Mouse (Mus musculus) frontal cortex, adult (tissue): ENCODE measurements around the gene Ski.

Source experiments
- ATAC-seq: cut with Nextera tagmentation; 2 replicates; pipeline ENCODE4 v1.9.2; 2017; ENCODE audit warnings: mild to moderate bottlenecking, moderate library complexity, mixed read lengths; ENCODE audit not compliant: low TSS enrichment

Gene Ski

DNA sequence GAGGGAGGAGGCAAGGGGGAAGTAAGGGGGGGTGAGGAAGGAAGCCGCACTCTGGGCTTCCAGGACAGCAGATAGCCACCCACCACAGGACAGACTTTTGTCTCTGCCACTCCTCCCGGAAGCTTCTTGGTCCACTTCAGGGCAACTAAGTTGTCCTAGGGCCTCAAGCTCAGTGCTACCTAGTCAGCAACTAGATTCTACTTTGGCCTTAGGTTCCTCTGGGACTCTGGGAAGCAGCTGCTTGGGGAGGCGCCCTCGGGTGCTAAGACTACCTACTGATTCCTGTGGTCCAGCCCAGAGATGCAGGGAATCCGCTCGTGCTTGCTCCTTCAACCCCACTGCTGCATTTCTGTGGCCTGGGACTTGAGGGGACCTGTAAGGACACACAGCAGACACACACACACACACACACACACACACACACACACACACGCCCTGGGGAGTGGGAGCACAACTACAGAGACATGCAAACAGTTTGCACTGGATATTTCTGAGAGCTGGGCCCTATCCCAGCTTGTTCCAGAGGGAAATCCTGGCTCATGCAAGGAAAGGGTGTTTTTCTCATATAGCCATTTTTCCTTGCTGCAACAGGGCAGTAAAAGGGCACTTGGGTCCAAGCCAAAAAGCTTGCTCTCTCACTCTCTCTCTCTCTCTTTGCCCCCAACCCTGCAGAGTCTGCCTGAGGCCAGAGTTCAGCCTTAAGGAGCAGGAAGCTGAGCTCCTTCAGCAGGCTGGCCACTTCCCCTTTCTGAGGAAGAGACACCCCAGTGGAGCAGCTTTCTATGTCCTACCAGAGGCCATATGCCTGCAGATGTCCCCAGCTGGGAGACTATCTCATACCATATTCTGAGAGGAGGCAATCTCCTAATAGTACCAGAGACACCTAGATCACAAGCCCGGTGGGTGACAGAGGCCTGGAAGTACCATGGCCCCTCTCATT lies 12.2 kb upstream of the Ski start:
- ATAC-seq: peak; percentile 20; the same call in 1 of the 2 replicates

- ATAC-seq: peak; percentile 71
Observed at GRCm38 (mm10) chr4:155233878-155234277, 11.5 kb upstream of the Ski start.

GRCm38 (mm10) chr4:155228461-155228860 lies 6.1 kb upstream of the Ski start:
- no peak for ATAC-seq

GRCm38 (mm10) chr4:155227986-155228385 lies 5.6 kb upstream of the Ski start:
- no peak for ATAC-seq

- no peak for ATAC-seq
Observed at GRCm38 (mm10) chr4:155225918-155226317, 3.5 kb upstream of the Ski start.

GRCm38 (mm10) chr4:155223594-155224528 lies 1.5 kb upstream of the Ski start:
- ATAC-seq: no peak

GRCm38 (mm10) chr4:155222841-155223593 lies 625 bp upstream of the Ski start:
- ATAC-seq: peak; percentile 84

- peak; percentile 18; the same call in 1 of the 2 replicates for ATAC-seq
Observed at GRCm38 (mm10) chr4:155221599-155222551, 517 bp downstream of the Ski start.

GRCm38 (mm10) chr4:155221106-155221505 lies 1.3 kb downstream of the Ski start:
- no peak for ATAC-seq

DNA sequence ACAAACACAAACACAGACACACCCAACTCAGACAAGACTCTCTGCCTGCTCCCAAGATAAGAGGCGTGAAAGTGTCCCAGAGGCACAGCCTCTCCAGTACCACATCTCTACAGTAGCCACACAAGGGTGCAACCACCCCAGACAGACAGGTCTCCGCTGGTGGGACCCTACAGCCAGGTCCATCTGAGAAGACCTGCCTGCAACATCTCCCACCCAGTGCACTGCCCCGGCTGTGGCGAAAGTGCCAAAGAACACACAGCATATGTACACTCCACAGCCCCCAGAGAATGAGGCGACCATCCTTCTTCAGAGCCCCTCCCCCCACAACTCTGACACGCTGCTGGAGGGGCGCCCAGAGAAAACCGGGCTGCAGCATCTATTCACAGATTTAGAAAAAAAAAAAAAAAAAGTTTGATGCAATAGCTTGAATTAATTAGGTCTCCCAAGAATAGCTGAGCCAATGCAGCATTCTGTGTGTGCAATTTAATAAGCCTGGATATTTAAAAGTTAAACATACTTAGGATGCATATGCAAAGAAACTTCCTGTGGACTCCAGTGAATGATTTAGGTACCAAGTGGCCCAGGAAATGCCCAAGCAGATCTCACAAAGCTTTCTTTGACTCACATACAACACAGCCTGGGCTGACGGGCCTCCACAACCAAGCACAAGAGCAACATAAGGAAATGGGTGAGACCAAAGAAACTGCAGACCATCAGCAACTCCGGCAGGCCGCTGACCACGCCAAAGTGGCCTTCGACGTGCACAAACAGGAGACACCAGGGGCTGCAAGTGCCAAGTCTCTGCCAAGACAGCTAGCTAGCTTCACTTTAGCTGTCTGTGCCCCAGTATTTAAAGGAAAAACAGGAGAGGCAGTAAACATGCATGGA lies 1.9 kb downstream of the Ski start:
- ATAC-seq: no peak

DNA sequence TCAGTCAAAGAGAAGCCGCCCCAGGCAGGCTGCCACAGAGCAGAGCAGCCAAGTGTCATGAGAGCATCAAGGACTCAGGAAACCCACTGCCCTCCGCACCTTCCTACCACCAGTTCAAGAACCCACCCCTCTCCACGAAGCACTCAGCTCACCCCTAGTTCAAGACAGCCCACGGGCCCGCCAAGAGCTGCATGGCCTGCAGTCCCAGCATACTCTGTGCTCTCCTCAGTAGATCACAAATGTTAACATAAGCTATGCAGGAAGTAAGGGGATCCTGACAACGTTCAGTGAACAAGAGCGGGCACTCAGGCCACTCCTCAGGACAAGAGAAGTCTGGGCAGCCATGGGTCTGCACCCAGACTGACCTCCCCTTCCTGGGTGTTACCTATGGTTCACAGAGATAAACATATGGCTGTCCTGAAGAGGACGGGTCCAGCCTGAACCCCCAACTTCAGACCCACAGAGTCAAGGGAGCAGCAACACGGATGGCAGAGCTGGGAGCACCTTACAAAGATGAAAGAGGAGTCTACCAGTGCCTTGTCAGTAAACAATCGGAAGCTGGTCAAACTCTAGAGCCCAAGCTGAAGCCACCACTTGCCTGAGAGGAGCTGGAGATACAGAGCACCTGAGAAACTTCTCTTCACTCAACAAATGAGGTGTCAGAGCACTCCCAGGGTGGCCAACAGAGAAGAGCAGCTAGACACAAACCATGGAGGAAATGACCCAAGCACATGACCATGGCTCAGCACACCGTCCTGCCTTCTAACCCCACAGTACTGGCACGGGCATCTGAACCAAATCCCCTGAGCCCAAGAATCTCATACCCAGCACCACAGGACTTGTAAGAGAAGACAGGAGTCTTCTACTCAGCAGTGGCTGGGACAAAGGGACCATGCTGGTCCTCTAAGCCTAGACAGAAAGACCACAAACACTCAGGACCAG lies 2.9 kb downstream of the Ski start:
- no peak for ATAC-seq

GRCm38 (mm10) chr4:155218104-155218732 lies 4.2 kb downstream of the Ski start:
- ATAC-seq: no peak

- no peak for ATAC-seq
Observed at GRCm38 (mm10) chr4:155217241-155218103, 4.9 kb downstream of the Ski start.

DNA sequence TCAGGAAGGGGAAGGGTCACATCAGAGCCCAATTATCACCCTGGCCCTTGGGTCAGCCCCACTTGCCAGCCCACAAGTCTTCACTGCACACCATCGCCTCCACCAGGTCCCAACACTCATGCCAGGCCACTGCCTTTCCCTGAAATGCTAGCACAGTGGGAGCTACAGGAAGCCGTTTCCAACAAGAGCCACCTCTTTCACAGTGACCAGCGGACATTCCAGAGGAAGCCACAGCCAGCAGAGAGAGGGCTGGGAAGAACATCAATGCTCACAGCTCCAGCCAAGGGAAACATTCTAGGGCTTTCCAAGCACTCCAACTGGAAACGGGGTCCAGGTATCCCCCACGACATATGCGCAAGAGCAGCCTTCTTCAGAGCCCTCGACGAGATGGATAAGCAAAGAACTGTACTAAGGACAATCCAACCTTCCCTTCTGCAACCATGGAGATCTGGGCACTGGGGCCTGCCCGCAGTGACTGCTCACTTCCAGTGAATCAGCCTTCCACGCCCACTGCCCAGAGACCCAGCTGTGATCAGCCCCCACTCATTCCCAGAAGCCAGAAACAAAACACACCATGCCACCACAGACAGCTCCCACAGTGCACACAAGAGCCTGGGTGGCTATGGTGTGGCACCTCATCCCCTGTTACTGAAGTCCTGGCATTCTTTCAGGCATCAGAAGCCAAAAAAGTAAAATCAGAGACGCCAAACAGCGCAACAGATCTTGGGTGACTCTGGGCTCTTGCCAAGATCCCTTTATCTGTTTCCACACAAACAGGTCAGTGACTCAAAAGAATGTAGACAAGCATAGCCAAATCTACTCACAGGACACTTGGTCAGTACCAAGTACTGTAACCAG lies 6.4 kb downstream of the Ski start:
- ATAC-seq: peak; percentile 47; the same call in 1 of the 2 replicates

DNA sequence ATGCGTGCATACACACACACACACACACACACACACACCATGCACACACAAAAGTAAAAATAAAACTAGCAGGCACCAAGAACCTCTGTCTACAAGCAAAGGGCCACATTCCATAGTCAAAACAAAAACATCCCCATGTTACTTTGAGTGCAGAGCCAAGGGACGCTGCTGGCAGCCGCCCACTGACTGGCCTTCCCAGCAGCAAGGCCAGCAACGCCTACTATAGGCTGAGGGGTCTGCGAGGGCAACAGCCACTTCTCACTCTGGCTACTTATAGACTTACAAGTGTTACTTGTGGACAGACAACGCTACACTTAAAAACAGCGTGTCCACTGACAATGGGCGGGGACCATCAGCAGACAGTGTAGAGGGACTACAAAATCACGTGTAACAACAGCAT lies 7.2 kb downstream of the Ski start:
- no peak for ATAC-seq

- ATAC-seq: no peak
Observed at GRCm38 (mm10) chr4:155214793-155215192, 7.6 kb downstream of the Ski start.
